Mouse (Mus musculus) kidney, postnatal 4 days (tissue): ENCODE measurements at regions not wholly inside any gene's neighbourhood (a gene's known extent, or its start where the extent isn't known, plus 50 kb on each side); places are given as distances from the start of the nearest gene placed in this dataset.
"Not testable (repeated sequence)": the region's sequence is repeated elsewhere in the genome, so short reads cannot be mapped to it uniquely, and the experiment has no call there.

Experiments used
- DNase-seq, 2 experiments: peaks; one replicate each; pipeline ENCODE4 v3.0.0; 2021; ENCODE audit warnings: mixed read lengths in 2 of 2

- DNase-seq: no peak
These were observed 99.4 kb upstream of the Mrps10 start for GRCm38 (mm10) chr17:47269053-47269891.

DNA sequence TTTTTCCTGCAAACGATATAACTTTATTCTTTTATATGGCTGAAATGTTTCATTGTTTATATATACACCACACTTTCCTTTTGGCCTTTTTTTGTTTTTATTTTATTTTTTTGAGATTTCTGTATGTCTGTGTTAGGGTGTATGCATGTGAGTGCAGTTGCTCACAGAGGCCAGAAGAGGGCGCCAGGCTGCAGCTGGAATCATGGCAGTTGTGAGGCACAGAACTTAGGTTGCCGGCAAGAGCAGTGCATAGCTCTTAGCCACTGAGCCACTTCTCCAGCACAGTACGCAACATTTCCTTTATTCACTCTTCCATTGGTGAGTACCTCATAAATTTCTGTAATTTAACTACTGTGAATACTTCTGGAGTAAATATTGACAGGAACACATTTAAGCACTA lies 100.8 kb upstream of the Mrps10 start:
- no peak for DNase-seq

DNA sequence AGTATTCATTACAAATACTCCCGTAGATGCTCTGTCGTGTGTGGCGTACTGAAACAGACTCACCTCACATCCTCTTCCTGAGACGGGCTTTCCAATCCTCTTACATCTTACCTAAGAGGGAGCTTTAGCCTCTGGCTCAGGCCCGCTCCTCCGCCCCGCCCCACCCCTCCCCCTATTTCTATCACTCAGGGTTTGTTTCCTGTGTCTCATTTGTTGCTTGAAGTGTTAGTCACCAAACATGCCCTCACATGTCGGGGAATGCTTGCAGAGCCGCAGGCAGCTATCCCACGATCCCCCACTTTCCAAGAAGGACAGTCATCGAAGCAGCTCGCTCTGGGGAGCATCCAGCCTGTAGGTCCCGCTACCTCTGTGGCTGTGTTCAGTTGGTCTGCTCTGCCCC lies 101.6 kb upstream of the Mrps10 start:
- no peak for DNase-seq

- DNase-seq: no peak
These were observed 102.4 kb upstream of the Mrps10 start for GRCm38 (mm10) chr17:47266335-47266734.

DNA sequence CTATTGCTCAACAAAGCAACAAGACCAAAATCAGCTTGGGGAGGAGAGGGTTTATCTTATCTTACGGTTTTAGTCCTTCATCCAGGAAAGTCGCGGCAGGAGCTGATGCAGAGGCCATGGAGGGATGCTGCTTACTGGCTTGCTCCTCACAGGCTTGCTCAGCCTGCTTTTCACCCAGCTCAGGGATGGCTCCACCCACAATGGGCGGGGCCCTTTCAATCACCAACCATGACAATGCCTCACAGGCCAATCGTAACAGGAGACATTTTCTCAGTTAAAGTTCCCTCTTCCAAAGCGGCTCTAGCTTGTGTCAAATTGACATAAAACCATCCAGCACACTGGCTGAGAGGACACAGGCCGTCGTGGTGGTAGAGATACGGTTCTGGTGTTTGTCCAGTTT lies 105.7 kb upstream of the Mrps10 start:
- DNase-seq: no peak

- DNase-seq: no peak
These were observed 106.5 kb upstream of the Mrps10 start for GRCm38 (mm10) chr17:47262141-47262540.

- DNase-seq: no peak
These were observed 107.7 kb upstream of the Mrps10 start for GRCm38 (mm10) chr17:47260976-47261375.

- no peak for DNase-seq
These were observed 110.4 kb upstream of the Mrps10 start for GRCm38 (mm10) chr17:47258296-47258695.

GRCm38 (mm10) chr17:47255209-47255608 lies 113.5 kb upstream of the Mrps10 start:
- DNase-seq: no peak

DNA sequence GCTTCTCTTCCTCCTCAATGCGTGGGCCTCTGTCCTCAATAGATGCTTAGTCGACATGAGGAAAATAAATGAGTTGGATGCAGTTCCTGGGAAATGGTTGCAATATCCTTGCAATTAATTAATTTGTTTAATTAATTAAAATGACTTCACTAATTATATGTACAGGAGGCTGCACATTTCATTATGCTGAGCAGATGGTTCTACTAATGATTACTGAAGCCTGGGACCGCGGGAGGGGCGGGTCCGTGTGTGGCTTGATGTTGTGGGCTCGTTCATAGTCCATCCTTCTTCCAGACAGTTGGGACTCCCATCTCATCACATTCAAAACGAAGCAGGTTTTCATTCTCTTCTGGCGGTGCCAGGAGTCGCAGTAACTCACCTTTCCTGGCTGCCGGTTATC lies 114.7 kb upstream of the Mrps10 start:
- no peak for DNase-seq

DNA sequence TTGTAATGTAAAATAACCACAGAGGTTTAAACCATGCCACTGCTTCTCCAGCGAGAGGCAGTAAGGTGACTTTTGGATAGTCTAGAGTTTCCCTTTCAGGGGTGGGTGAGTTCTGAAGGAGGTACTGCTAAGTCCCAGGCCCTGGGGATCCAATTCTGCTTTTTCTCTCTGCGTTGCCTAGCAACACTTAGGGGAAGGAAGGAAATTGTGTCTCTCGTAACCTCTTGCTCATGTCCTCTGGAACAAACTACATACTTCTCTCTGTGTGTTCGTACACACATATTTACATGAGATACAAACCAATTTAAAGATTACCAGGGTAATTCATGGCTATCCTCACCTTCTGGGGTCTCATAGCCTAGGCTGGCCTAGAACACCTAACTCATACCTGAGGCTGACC lies 118.7 kb upstream of the Mrps10 start:
- no peak for DNase-seq

DNA sequence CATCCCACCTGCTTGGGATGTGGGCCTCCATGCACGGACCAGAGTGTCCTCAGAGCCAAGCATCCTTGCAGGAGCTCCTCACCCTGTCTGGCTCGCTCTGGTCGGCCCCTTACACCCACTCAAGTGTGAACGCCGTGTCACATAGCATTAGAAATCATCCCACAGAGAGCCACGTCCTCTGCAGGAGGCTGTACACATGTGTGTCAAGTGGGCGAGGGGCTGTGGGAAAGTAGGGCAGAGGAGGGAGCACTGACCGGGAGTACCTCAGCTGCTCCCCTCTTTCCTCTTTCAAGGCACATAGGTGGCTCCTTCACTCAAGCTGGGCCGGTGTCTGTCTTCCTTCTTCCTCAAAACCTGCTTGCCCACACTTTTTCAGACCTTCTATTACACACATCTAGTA lies 119.5 kb upstream of the Mrps10 start:
- no peak for DNase-seq

DNA sequence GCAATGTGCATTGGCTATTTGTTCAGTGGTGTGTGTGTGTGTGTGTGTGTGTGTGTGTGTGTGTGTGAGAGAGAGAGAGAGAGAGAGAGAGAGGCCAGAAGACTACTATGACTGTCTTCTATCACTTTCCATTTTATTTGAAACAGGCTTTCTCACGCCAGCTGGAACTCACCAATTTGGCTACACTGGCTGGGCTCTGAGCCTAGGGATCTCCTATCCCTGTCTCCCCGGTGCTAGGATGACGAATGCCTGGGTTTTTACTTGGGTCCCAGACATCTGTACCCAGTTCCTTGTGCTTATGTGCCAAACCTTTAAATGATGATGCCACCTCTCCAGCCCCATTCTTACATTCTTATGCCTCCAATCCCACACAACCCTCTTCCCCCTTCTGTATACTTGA lies 120.6 kb upstream of the Mrps10 start:
- peak in 1 of 2 experiments; percentile 23 for DNase-seq

GRCm38 (mm10) chr17:47247516-47247915 lies 121.2 kb upstream of the Mrps10 start:
- peak in 1 of 2 experiments; percentile 16 for DNase-seq

- no peak for DNase-seq
These were observed 122.1 kb upstream of the Mrps10 start for GRCm38 (mm10) chr17:47246605-47247004.

GRCm38 (mm10) chr17:47245635-47246034 lies 123.1 kb upstream of the Mrps10 start:
- no peak for DNase-seq

GRCm38 (mm10) chr17:47239086-47239485 lies 129.6 kb upstream of the Mrps10 start:
- DNase-seq: no peak

GRCm38 (mm10) chr17:47237881-47238280 lies 130.8 kb upstream of the Mrps10 start:
- DNase-seq: not testable (repeated sequence)

- no peak for DNase-seq
These were observed 134.3 kb upstream of the Mrps10 start for GRCm38 (mm10) chr17:47234343-47234742.

- DNase-seq: no peak
These were observed 135.5 kb upstream of the Mrps10 start for GRCm38 (mm10) chr17:47233003-47233678.

DNA sequence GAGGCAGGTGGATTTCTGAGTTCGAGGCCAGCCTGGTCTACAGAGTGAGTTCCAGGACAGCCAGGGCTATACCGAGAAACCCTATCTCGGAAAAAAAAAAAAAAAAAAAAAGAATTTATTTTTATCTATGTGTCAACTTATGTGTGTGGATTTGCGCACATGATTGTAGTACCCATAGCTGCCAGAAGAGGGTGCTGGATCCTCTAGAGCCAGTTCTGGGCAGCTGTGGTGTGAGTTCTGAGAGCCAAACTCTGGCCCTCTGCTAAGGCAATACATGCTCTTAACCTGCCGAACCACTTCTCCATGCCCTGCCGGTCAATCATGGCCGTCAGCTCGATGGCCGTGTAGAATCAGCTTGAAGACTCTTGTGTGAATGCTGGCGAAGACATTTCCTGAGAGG lies 138.0 kb upstream of the Mrps10 start:
- peak in 1 of 2 experiments; percentile 25 for DNase-seq

DNA sequence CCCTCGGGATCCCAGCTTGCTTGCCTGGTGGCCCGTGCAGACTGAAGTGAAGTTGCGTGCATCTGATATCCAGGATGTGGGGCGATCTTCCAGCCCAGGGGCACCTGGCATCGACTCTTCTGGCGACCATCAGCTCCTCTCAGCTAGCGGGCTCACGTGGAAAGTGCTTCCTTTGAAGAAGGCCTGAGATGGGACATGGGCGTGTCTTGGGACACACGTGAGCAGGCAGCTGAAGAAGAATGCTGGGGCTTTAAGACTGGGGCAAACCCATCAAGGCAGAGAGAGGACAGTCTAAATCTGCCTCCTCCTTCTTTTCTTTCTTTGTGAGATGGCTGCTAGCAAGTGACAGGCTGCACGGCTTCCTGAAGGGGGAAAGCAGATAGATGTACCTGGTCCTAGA lies 142.3 kb upstream of the Mrps10 start:
- DNase-seq: peak in 1 of 2 experiments; percentile 22

GRCm38 (mm10) chr17:47225306-47226269 lies 143.1 kb upstream of the Mrps10 start:
- peak; percentile 25 to 52 for DNase-seq
